In genomic region chr15:27938886-27939285, GRCm38 (mm10) we compare ENCODE assay signal across 10 mouse cellular contexts.
DNase-seq lines count a peak whose midpoint lies in the region; ATAC-seq and TF ChIP-seq lines count a peak whose summit lies in the region.
"Had no signal": no experiment of that assay in that cellular context is flagged by ENCODE, and none has a peak within 500 bp of the region (broad histone marks: within the 10 kb centered on the region; RNA-seq: fewer than 3 reads in every experiment).

No protein-coding gene starts in this region.

- H3K27me3 ChIP-seq in forebrain, embryonic 14.5 days (replicated peaks; ENCODE audit: control insufficient read depth, insufficient read depth, low read length): no peaks in the 10 kb centered on the region
- peaks cover 7% of the 10 kb centered on the region for H3K27me3 ChIP-seq in midbrain, embryonic 11.5 days (ENCODE audit: control insufficient read depth, insufficient read depth, low read length)
- H3K27me3 ChIP-seq in intestine, postnatal 0 days (replicated peaks; ENCODE audit: control insufficient read depth, insufficient read depth, low read length): no peaks in the 10 kb centered on the region
- H3K27me3 ChIP-seq: embryonic facial prominence, embryonic 13.5 days had no signal

- peak overlapping the region; percentile 94 for H3K27ac ChIP-seq in forebrain, embryonic 14.5 days (ENCODE audit: low read depth, low read length)
- H3K27ac ChIP-seq in midbrain, embryonic 11.5 days (ENCODE audit: low read depth, low read length): no peak overlapping the region
- no peak overlapping the region for H3K27ac ChIP-seq in intestine, postnatal 0 days (ENCODE audit: low read depth, low read length)

- no peak overlapping the region for H3K4me3 ChIP-seq in forebrain, embryonic 14.5 days (ENCODE audit: low read depth, low read length)
- no peak overlapping the region for H3K4me3 ChIP-seq in midbrain, embryonic 11.5 days (ENCODE audit: low read depth, low read length)
- H3K4me3 ChIP-seq in intestine, postnatal 0 days (ENCODE audit: low read depth, low read length): no peak overlapping the region

- ATAC-seq in forebrain, embryonic 14.5 days: peak; percentile 54
- ATAC-seq in midbrain, embryonic 11.5 days (ENCODE audit: low FRiP score): no peak
- no peak for ATAC-seq in intestine, postnatal 0 days

- peaks cover 72% of the 10 kb centered on the region for H3K4me1 ChIP-seq in forebrain, embryonic 14.5 days (ENCODE audit: control insufficient read depth, insufficient read depth, low read length)
- peaks cover 42% of the 10 kb centered on the region for H3K4me1 ChIP-seq in midbrain, embryonic 11.5 days (ENCODE audit: control insufficient read depth, insufficient read depth, low read length)
- H3K4me1 ChIP-seq in intestine, postnatal 0 days (replicated peaks; ENCODE audit: control insufficient read depth, insufficient read depth, low read length): no peaks in the 10 kb centered on the region; the same call in 1 of the 2 replicates

- H3K4me2 ChIP-seq in forebrain, embryonic 14.5 days (ENCODE audit: low read length): peak overlapping the region; percentile 72
- H3K4me2 ChIP-seq in midbrain, embryonic 11.5 days: peak overlapping the region; percentile 77; the same call in 1 of the 2 replicates
- H3K4me2 ChIP-seq in intestine, postnatal 0 days (replicated peaks; ENCODE audit: low read depth): no peak overlapping the region

- no peaks in the 10 kb centered on the region for H3K9me3 ChIP-seq in forebrain, embryonic 14.5 days (replicated peaks; ENCODE audit: control insufficient read depth, low read length)
- no peaks in the 10 kb centered on the region for H3K9me3 ChIP-seq in midbrain, embryonic 11.5 days (ENCODE audit: control insufficient read depth, low read length)
- no peaks in the 10 kb centered on the region for H3K9me3 ChIP-seq in intestine, postnatal 0 days (ENCODE audit: control insufficient read depth)
- H3K9me3 ChIP-seq: embryonic facial prominence, embryonic 13.5 days had no signal

- no peaks in the 10 kb centered on the region for H3K36me3 ChIP-seq in forebrain, embryonic 14.5 days (ENCODE audit: control insufficient read depth, insufficient read depth, low read length)
- H3K36me3 ChIP-seq in midbrain, embryonic 11.5 days (ENCODE audit: control insufficient read depth, insufficient read depth, low read length): no peaks in the 10 kb centered on the region
- no peaks in the 10 kb centered on the region for H3K36me3 ChIP-seq in intestine, postnatal 0 days (ENCODE audit: control insufficient read depth, insufficient read depth)
- H3K36me3 ChIP-seq: embryonic facial prominence, embryonic 13.5 days had no signal

- peak overlapping the region; percentile 71 for H3K9ac ChIP-seq in forebrain, embryonic 14.5 days (ENCODE audit: low read length)
- H3K9ac ChIP-seq in midbrain, embryonic 11.5 days (ENCODE audit: low read length): peak overlapping the region; percentile 70
- no peak overlapping the region for H3K9ac ChIP-seq in intestine, postnatal 0 days (ENCODE audit: low read depth, low read length)
- H3K9ac ChIP-seq: embryonic facial prominence, embryonic 13.5 days had no signal

- TF ChIP-seq CTCF in intestine, postnatal 0 days (IDR thresholded peaks at IDR 0.05; ENCODE audit: low read depth): no peak

- DNase-seq in MN1 (ENCODE audit: low spot score): peak; percentile 34
- peak; percentile 89 for DNase-seq in cerebellum, adult 11-12 months
- peak; percentile 83 for DNase-seq in forebrain, embryonic 14.5 days (ENCODE audit: low spot score)
- peak; percentile 84 for DNase-seq in midbrain, embryonic 11.5 days (ENCODE audit: low spot score, missing footprints)
- DNase-seq in gastrocnemius, adult 8-10 months (ENCODE audit: low spot score in 2 of 2): no peak
- DNase-seq in spleen, postnatal 36 days (ENCODE audit: low spot score in 2 of 2): no peak
- DNase-seq: heart, postnatal 36 days; lung, adult 2 months had no signal

- WGBS in forebrain, embryonic 14.5 days: 10% methylated on average over 6 of the region's 6 CpGs
- WGBS in midbrain, embryonic 11.5 days: 55% methylated on average over 6 of the region's 6 CpGs
- 47% methylated on average over 6 of the region's 6 CpGs for WGBS in intestine, postnatal 0 days

Comparison
In these comparisons a context has a peak if more than half of its experiments do, and no peak if none do; other contexts are left out.
1. DNase-seq: peak in MN1 (single experiment), cerebellum, adult 11-12 months (single experiment), forebrain, embryonic 14.5 days (single experiment) and midbrain, embryonic 11.5 days (single experiment); none in gastrocnemius, adult 8-10 months (0 of 2) and spleen, postnatal 36 days (0 of 2).